Mouse (Mus musculus) brain, adult 2 months (tissue): ENCODE measurements around the gene Cacng2.

Experiments used
- DNase-seq: peaks from one replicate; pipeline ENCODE4 v3.0.0; 2011; ENCODE audit warnings: low read depth, low spot score

The Cacng2 gene

DNA sequence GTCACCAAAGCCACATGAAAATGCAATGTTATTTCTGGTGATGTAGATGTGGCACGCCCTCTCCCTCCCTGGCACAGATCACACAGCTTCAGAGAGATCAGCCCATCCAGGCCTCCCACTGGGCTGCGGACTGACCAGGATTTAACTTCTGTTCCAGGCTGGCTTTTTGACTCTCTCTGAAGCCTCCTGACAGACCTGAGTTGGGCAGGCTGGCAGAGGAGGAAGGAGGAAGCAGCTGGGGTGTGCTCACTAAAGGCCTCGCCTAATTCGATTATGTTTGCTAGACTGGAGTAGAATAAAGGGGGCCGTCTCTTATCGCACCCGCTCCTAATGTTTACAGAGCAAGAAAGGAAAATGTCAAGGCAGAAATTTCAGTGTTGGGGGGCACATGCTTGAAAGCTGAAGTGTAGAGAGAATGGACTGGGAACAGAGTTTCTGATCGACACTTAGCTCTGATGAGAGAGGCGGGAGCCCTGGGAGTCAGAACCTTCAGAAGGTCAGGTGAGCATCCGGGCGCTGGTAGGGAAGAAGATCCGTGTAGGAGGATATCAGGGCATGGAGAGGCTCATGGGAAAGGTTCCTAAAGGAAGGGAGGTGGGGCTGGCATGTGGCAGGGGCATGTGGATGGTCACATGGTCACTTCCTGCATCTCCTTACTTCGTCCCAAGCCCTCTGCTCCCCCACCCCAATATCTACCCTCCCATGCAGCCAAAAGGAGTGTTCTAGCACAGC is 36.8 kb downstream of the Cacng2 start:
- peak; percentile 65 for DNase-seq

DNA sequence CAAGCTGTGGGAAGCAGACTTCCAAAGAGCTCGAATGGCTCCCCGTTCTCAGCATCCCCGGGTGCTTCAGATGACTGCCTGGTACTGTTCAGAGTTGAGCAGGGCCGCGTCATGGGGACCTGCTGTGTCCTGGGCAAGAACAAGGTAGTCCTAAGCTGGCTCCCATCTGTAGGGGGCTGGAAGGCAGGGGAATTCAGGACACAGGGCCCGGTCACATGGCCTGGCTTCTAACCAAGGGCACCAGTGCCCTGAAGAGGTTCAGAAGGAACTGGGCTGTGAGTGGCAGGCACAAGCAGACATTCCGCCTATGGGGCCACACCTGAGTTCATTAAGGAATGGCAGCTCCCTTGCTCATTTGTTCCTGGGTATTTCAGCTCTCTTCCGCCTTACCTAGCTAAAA is 37.7 kb downstream of the Cacng2 start:
- DNase-seq, result peak; percentile 89

DNA sequence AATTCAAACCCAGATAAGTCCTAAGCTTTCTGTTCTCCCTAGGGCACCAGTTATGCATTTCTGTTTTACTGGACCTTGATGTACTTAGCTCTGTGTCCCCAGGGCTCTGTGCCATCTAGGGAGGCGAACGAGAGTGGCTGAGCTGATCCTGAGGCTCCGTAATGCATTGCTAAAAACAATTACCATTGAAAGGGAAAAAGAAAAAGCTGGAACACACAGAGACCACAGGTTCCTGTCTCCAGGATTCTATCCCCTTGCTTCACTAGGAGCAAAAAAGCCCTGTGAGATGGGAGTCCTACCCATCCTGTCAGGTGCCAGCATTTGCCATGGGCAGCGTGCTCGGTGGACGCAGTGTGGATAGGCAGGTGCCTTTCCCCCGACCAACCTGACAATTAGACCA is 38.4 kb downstream of the Cacng2 start:
- no peak for DNase-seq

DNA sequence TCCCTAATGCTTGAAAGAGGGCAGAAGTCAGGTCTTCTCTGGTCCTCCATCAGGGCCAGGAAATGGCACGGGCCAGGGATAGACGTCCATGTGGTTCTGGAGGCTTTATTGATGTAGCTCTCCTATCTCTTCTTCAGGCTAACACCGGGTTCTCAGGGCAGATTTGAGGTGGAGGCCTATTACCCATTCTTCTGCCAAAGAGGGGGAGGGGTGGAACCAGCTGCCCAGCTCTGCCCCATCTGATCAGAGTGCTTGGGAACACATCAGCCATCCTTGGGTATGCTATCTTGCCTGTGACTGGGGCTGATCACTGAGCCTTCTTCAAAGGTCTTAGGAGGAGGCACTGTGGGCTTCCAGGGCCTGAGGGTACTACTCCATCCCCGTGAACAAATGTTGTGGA is 39.5 kb downstream of the Cacng2 start:
- no peak for DNase-seq

DNA sequence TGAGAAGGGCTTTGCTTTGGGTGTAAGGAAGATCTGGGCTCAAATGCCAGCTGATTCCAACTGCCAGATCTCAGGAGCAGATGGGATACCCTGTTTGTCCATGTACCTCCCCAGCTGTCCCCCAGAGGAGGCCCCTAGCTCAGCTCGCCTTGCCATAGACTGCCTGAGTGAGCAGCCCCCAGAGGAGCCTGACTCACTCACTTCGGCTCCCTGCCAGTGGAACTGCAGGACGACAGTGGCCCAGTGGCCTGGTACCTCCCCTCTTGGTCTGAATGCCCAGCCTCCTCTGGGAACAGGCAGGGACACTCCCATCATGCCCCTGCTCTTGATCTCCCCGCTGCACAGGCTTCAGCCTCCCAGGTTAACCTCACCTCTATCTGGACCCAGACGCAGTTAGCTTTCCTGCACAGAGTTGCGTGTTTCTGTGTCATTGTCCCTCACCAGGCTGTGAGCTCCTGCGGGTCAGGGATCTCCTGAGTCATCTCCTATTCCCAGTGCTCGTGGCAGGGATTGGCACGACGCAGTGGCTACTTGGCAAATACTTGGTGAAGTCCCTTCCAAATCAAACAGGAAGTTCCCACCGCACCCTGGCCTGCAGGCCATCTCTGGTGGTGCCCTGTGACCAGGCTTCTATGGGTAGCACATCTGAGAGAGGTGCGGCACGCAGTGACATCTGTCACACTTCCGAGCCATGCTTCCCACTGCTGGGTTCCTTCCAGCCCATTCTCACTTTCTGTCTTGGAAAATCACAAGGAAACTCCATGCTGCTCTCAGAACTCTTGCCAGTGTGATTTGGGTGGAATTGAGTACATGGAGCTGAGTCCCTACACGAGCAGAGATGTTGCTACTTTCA is 40.8 kb downstream of the Cacng2 start:
- DNase-seq, result peak; percentile 80

DNA sequence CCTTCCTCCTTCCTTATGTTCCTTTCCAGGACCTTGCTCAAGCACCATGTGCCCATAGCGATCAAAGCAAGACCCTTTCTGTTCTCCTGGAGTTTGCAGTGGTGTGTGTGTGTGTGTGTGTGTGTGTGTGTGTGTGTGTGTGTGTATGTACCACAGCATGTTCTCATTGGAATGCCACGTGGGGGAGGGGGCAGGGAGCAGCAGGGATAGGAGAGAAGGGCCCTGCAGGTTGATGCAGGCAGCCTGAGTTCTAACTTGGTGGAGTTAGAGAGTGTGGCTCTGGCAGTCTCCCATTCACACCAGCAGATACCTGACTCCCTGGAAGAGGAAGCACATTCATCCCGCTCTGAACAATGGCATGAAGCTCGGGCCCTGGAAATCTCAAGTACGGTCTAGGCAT is 41.6 kb downstream of the Cacng2 start:
- no peak for DNase-seq

DNA sequence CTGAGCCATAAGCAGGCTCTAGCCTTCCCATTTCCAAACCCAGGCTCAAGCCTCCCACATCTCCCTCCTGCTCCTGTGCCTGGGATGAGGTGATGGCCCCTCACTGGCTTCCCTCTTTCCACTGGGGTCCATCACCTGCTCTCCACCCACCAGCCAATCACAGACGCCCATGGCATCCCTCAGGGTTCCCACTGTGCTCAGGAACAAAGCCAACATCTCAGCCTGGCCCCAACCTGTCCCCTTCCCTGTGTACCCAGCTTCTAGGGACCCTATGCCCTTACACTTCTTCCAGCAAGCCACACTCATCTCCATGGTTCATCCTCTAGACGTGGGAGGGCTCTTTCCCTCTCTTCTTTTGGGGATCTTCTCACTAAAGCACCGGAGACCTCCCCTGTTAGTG is 43.9 kb downstream of the Cacng2 start:
- no peak for DNase-seq

DNA sequence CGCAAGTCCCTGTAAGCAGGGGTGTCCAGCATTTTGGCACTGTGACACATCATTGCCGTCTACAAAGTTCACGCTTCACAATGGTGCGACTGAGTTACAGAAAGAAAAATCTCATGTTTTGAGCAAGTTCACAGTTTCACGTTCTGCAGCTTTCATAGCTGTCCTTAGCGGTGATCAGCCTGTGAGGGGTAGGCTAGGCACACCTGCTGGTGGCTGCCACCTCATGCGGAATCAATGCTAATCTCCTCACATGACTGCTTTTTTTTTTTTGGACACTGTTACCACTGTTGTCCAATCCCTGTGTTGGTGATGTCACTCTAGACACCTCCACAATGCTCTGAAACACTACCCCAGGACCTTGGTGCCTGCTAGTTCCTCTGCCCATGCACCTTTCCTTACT is 46.7 kb downstream of the Cacng2 start:
- DNase-seq, result no peak

DNA sequence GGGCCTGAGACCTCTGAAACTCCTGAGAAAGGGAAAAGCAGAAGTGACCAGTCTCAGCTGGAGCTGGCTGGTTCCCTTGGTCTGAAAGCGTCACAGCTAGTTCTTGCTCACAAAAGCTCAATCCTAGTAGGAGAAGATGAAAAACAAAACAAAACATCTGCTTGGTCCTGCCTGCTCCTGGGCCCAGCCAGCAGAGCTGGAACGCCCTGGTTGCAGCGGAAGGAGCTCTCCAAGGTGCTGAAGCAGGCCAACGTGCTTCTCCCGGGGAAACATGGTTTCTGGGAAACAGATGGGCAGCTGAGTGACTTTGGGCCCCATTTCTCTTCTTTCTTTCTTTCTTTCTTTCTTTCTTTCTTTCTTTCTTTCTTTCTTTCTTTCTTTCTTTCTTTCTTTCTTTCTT is 53.4 kb downstream of the Cacng2 start:
- DNase-seq, result no peak

DNA sequence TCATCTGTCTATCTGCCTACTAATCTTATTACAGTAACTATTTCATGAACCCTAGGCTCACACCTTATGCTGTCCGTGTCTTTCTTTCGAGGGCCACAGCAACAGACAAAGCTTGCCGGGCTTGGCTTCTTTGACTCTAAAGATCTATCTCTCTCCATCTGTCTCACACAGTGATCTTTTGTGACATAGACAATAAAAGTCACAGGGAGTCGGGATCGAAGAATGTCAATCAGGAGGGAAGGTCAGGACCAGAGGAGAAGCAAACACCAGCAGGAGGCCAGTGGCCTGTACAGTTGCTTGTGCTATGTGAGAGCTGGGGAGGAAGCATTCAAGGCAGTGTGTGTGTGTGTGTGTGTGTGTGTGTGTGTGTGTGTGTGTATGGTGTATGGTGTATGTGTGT is 54.3 kb downstream of the Cacng2 start:
- DNase-seq, result no peak

DNA sequence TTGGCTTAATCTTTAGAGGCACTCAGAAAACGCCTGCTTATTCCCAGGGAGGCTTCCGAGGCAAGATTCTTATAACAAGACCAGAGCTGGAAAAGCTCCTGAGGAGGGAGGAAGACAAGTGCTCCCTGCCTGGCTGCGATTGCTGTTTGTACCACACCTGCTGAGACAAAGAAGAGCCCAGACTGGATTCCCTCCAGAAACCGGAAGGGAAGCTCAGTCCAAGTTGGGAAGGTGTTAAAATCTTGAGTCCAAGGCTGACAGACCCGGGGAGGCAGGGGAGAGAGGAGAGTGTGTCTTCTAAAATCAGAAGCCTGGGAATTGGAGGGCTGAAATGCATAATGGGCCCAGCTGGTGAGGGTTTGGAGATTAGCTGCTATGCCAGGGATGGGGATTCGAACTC is 55.5 kb downstream of the Cacng2 start:
- DNase-seq, result peak; percentile 89

DNA sequence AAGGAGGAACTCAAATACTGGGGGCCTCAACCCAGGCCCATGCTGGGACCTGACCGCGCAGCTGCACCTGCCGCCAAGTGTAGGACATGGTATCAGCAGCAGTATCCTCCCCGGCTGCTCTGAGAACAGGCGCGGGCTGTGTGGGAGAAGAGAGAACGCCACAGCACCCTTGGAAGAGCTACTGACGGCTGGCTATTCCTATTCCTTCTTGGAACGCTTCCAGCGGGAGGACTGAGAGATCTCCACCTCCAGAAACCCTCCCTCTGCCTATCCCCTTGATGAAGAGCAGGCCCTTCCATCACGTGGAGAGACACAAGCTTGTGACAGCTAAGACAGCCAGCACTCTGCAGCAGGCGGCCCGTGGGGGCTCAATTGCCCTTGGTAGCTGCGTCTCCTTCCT is 57.4 kb downstream of the Cacng2 start:
- DNase-seq, result peak; percentile 86

DNA sequence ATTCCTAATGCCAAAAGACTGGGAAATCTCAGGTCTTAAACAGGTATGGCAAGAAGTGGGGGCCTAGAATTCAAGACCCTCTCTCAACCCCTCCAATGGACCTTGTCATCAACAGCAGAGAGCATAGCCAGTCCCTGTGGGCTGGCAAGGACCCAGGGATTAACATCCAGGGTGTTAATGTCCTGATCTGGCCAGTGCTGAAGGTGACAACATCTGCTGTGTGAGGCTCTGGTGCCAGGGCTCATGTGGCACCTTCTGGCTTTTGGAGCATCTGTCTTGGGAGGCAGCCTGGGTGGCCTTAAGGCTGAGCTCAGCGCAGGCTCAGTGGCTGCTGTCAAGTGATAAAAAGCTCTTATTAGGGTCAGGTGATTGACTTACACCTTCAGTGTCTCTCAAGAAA is 62.9 kb downstream of the Cacng2 start:
- no peak for DNase-seq

DNA sequence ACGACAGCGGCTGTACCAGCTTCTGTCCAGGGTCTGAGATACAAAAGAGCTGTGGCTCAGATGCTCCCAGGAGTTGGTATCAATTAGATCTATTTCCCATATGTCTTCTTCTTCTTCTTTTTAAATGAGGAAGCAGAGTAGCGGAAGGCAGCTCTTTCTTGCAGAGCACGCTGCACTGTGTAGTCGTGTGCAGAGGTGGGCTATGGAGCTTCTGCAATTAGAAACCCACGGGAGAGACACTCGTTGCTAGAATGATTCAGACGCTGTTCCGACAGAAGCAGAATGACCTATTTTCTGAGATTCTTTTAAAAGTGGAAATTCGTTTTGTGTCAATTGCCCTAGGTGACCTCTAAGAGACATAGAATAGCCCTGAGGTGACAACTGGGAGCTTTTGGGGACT is 69.1 kb downstream of the Cacng2 start:
- DNase-seq, result peak; percentile 86

DNA sequence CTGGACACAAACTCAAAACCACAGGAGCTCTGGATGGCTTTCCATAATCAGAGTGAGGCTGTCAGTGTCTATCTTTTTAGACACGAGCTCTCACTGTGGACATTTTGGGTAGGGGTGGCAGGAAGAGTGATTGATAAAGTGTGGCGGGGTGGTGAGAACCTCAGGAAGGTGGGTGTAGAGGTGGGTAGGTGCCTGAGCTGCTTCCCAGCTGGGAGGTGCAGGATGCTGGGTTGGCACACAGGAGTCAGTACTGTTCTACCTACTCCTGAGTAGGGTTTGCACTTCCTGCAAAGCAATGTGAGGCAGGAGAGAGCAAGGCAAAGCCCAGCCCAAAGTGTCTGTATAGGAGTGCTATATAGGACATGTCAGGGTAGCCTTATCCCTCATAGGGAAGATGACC is 69.9 kb downstream of the Cacng2 start:
- DNase-seq, result peak; percentile 59

DNA sequence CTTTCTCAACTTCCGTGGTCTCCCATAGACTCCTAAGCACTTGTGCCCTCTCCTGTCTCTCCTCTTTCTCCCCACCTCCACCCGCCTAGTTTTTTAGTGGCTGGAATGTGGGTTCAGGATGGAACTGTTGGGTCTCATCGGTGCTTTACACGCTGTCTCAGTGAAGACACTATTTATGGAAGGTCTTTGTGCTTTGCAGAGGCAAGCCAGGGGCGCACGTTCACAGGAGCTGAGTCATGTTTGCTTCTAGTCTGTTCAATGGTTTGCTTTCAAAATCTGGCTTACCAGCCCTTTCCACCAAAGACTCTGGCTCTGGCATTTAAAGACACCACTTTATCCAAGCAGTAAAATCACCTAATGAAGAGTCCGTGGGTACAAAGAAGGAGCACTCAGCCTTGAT is 74.0 kb downstream of the Cacng2 start:
- peak; percentile 86 for DNase-seq

DNA sequence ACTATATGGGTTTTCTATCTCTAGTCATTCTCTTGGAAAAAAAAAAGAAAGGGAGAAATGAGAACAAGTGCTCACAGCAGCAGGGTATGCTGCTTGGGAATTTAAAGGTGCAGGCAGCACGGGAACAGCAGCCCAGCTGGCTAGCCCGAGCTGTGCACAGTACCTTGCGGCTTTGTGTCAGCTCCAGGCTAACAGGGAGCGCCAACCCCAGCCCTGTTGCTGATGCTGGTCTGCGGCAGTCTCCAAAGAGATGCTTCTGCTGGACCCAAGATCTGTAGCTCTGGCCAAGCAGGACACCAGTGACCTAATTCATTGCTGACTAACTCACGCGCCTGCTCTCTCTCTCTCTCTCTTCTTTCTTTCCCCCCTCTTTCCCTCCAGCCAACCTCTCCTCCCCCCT is 74.5 kb downstream of the Cacng2 start:
- DNase-seq, result peak; percentile 84

DNA sequence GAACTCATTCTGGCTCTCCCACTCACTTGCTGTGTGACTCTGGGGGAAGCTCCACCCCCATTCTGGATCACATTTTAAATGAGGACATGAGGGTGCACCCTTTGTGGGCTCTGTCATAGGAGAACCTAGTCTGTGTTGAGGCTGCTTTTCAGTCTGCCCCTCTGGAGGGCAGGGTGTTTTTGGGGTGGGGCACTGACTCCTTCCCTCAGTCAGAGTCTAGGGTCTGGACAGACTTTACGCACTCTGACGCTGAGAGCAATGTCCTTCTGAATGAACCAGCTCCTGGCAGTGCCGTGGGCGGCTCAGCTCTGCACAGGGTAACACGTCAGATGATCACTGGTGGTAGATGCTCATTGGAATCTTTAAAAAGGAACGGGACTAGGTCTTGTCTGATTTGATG is 75.0 kb downstream of the Cacng2 start:
- DNase-seq, result peak; percentile 90

DNA sequence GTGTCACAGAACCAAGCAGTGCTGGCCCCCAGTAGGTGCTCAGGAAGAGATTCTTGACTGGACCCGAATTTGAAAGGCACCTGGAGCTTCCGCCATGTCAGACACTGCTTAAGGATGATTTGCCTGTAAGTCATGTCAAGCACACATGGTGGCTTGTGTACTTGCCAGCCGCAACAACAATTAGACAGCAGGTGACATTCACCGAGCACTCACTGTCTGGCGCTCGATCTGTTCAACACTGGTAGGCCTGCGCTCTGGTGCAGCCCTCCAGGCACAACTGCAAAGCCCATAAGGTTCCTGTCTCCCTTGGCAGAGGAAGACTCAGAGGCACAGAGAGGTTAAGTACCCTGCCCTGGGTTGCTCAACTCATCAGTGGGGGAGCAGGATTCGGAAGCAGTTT is 77.1 kb downstream of the Cacng2 start:
- DNase-seq, result peak; percentile 62

DNA sequence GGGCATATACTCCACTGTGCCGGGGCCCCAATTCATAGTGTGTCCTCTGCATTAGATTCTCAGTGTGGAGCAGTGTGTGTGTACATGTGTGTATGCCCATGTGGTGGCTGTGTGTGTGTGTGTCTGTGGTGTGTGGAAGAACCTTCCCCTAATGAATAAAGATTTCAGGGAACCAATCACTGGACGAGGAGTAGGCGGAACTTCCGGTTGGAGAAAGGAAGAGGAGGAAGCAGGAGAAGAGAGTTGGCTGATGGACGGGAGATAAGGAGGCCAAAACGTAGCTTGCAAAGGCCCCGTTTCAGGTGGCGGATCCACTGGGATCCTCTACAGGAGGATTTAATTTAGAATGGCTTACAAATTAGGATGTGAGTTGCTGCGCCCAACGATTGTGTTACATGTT is 82.2 kb downstream of the Cacng2 start:
- DNase-seq, result no peak

DNA sequence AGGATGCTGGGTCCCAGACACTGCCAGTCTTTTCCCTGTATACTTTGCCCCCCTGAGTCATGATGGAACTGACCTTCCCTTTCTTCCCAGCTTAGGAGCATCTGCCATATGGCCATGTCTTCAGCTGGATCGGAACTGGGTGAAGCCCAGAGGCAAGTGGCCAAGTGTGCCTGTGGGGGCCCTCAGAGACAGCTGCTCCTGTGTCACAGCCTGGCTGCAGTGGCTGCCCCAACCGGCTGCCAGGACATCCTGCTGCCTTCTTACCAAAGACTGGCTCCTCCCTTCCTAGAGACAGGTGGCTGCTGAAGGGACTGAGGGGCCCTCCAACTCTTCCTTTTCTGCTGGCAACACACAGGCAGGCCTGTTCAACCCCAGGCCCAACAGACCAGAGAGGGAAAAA is 83.2 kb downstream of the Cacng2 start:
- DNase-seq, result peak; percentile 95

DNA sequence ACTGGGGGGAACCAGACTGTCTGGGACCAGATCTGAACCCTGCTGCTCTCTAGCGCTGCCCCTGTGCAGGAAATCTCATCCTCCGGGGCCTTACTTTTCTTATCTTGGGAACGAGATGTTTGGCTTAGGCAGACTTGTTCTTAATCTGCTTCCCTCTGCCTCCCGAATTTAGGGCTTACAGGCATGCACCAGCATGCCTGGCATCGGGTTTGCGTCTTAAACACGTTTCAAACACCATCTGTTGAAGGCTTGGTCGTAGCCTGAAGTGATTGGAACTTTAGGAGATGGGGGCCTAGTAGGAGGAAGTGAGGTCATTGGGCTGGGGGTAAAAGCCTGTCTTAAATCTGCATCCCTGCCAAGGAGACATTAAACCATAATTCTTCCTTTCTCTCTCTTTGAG is 89.9 kb downstream of the Cacng2 start:
- peak; percentile 39 for DNase-seq

DNA sequence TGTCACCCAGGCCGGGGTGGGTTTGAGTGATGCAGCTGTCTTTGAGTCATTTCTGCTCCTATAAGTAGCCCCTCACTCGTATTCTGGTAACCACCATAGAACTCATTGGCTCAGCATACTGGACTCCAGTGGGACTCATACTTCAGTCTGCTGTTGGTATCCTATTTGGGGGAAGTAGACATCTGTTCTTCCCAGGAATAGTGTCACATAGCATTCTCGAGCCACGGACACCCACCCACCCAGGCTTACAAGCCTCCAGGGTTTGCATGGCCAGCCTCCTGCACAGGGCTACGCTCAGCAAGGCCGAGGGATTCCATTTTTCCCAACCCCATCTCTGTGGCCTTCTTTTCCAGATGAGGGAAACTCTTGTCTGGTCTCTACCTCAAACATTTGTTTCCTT is 93.3 kb downstream of the Cacng2 start:
- peak; percentile 69 for DNase-seq
